Mouse (Mus musculus) large intestine, adult 2 months (tissue): ENCODE results near the gene Sgms1. TPM values are rescaled to one million over a fixed set of nuclear protein-coding genes. Genes with fewer than 3 reads are reported as not detected.
A peak's percentile ranks its signal among the peaks of the same experiment; 100 is the strongest.

ENCODE experiments used
- DNase-seq: peaks from one replicate; pipeline ENCODE4 v3.0.0-alpha.2; 2012; ENCODE audit warnings: low read depth, low spot score
- WGBS: fragments of 180-500 bp; shearing (Covaris S2); methylation state at CpG from one replicate; pipeline ENCODE4 v1.1.7; 2018; 5-methylcytosine and 5-hydroxymethylcytosine counted together
- polyA plus RNA-seq: library from polyadenylated mRNA; depleted of rRNA; stranded (reverse); fragments of >200 nt; gene quantifications from 2 replicates; pipeline ENCODE4 v1.2.3, GENCODE M21; 2012

The Sgms1 gene
- polyA plus RNA-seq, 1 experiment: 24.7 TPM

GRCm38 (mm10) chr19:32276817-32277216 is 112.7 kb downstream of the Sgms1 start:
- 40% methylated on average over 8 of the region's 8 CpGs for WGBS
- peak; percentile 53 for DNase-seq

- no peak for DNase-seq
These were observed 113.3 kb downstream of the Sgms1 start for GRCm38 (mm10) chr19:32276263-32276662.

GRCm38 (mm10) chr19:32275068-32275925 is 114.2 kb downstream of the Sgms1 start:
- 70% methylated on average over 14 of the region's 14 CpGs for WGBS
- no peak for DNase-seq

More at GRCm38 (mm10) chr19:32276263-32276662, 113.3 kb downstream of the Sgms1 start:
- 87% methylated on average over 5 of the region's 5 CpGs for WGBS

GRCm38 (mm10) chr19:32274145-32274544 is 115.4 kb downstream of the Sgms1 start:
- DNase-seq: peak; percentile 36
- 45% methylated on average over 2 of the region's 2 CpGs for WGBS

- no peak for DNase-seq
- WGBS: 78% methylated on average over 3 of the region's 3 CpGs
These were observed 115.8 kb downstream of the Sgms1 start for GRCm38 (mm10) chr19:32273714-32274113.

- no peak for DNase-seq
These were observed 116.8 kb downstream of the Sgms1 start for GRCm38 (mm10) chr19:32272475-32273260.

GRCm38 (mm10) chr19:32271455-32272200 is 117.9 kb downstream of the Sgms1 start:
- DNase-seq: no peak
- 72% methylated on average over 11 of the region's 11 CpGs for WGBS

More at GRCm38 (mm10) chr19:32272475-32273260, 116.8 kb downstream of the Sgms1 start:
- WGBS: 69% methylated on average over 6 of the region's 6 CpGs

GRCm38 (mm10) chr19:32269844-32270176 is 119.7 kb downstream of the Sgms1 start:
- WGBS: 76% methylated on average over 6 of the region's 6 CpGs
- no peak for DNase-seq

GRCm38 (mm10) chr19:32269141-32269843 is 120.2 kb downstream of the Sgms1 start:
- DNase-seq: no peak
- 91% methylated on average over 12 of the region's 12 CpGs for WGBS

GRCm38 (mm10) chr19:32268562-32268961 is 121.0 kb downstream of the Sgms1 start:
- 79% methylated on average over 9 of the region's 9 CpGs for WGBS
- no peak for DNase-seq

- DNase-seq: peak; percentile 53
- 49% methylated on average over 9 of the region's 9 CpGs for WGBS
These were observed 122.9 kb downstream of the Sgms1 start for GRCm38 (mm10) chr19:32266385-32267252.

- 48% methylated on average over 1 of the region's 1 CpGs for WGBS
- DNase-seq: peak; percentile 35
These were observed 125.8 kb downstream of the Sgms1 start for GRCm38 (mm10) chr19:32263753-32264152.

GRCm38 (mm10) chr19:32262805-32263572 is 126.5 kb downstream of the Sgms1 start:
- no peak for DNase-seq
- WGBS: 72% methylated on average over 10 of the region's 10 CpGs

GRCm38 (mm10) chr19:32260869-32261688 is 128.4 kb downstream of the Sgms1 start:
- 53% methylated on average over 8 of the region's 8 CpGs for WGBS
- no peak for DNase-seq

- WGBS: 99% methylated on average over 2 of the region's 2 CpGs
- no peak for DNase-seq
These were observed 129.7 kb downstream of the Sgms1 start for GRCm38 (mm10) chr19:32259830-32260229.

GRCm38 (mm10) chr19:32259048-32259447 is 130.5 kb downstream of the Sgms1 start:
- DNase-seq: no peak
- 88% methylated on average over 4 of the region's 4 CpGs for WGBS

- no peak for DNase-seq
- 87% methylated on average over 5 of the region's 5 CpGs for WGBS
These were observed 131.4 kb downstream of the Sgms1 start for GRCm38 (mm10) chr19:32258146-32258545.
